Mouse (Mus musculus) heart, embryonic 11.5 days (tissue): ENCODE data around the gene Phospho1. TPM values are rescaled to one million over a fixed set of nuclear protein-coding genes. Genes with fewer than 3 reads are reported as not detected.

ENCODE experiments used
- ATAC-seq: fragments of 200-750 bp; cut with Nextera tagmentation; replicated peaks from 2 replicates; pipeline ENCODE4 v1.8.0; 2017; ENCODE audit warnings: moderate library complexity; ENCODE audit not compliant: insufficient number of reproducible peaks, low FRiP score, low TSS enrichment
- H3K27ac ChIP-seq: fragments of 300-500 bp; sonication (generic); 2 replicates; pipeline ENCODE4 v1.5.1; 2014; ENCODE audit warnings: mild to moderate bottlenecking, low read depth, low read length
- H3K27me3 ChIP-seq: fragments of 300-500 bp; sonication (generic); 2 replicates; pipeline ENCODE4 v1.6.1; 2014; ENCODE audit warnings: mild to moderate bottlenecking, low read length, mixed read lengths; ENCODE audit not compliant: control insufficient read depth, insufficient read depth
- H3K36me3 ChIP-seq: fragments of 300-500 bp; sonication (generic); 2 replicates; pipeline ENCODE4 v1.6.1; 2014; ENCODE audit warnings: mild to moderate bottlenecking, low read length, moderate library complexity, mixed read lengths; ENCODE audit not compliant: control insufficient read depth, insufficient read depth
- H3K4me1 ChIP-seq: fragments of 300-500 bp; sonication (generic); 2 replicates; pipeline ENCODE4 v1.6.1; 2014; ENCODE audit warnings: low read length; ENCODE audit not compliant: control insufficient read depth, insufficient read depth
- H3K4me2 ChIP-seq: fragments of 300-500 bp; sonication (generic); 2 replicates; pipeline ENCODE4 v1.6.1; 2014; ENCODE audit warnings: mild to moderate bottlenecking, moderate library complexity
- H3K4me3 ChIP-seq: fragments of 300-500 bp; sonication (generic); 2 replicates; pipeline ENCODE4 v1.5.1; 2014; ENCODE audit warnings: low read depth, low read length
- H3K9ac ChIP-seq: fragments of 300-500 bp; sonication (generic); 2 replicates; pipeline ENCODE4 v1.6.1; 2014; ENCODE audit warnings: mild to moderate bottlenecking, low read depth, low read length, moderate library complexity
- H3K9me3 ChIP-seq: fragments of 300-500 bp; sonication (generic); replicated peaks from 2 replicates; pipeline ENCODE4 v1.6.1; 2016; ENCODE audit warnings: low read length; ENCODE audit not compliant: control insufficient read depth
- WGBS: fragments of 180-500 bp; shearing (Covaris S2); extraction: QIAGEN DNeasy Blood & Tissue Kit; methylation state at CpG from one replicate; pipeline ENCODE4 v1.1.7; 2014; ENCODE audit not compliant: insufficient replicate concordance; 5-methylcytosine and 5-hydroxymethylcytosine counted together
- polyA plus RNA-seq: library from polyadenylated mRNA; unstranded; fragments of >200 nt; fragmentation: Nextera tagmentation; extraction: Ambion mirVana; gene quantifications from 2 replicates; pipeline ENCODE4 v1.2.1, GENCODE M21; 2014

Phospho1 gene
- polyA plus RNA-seq, 1 experiment from 2014 or later, result 1.1 TPM

DNA sequence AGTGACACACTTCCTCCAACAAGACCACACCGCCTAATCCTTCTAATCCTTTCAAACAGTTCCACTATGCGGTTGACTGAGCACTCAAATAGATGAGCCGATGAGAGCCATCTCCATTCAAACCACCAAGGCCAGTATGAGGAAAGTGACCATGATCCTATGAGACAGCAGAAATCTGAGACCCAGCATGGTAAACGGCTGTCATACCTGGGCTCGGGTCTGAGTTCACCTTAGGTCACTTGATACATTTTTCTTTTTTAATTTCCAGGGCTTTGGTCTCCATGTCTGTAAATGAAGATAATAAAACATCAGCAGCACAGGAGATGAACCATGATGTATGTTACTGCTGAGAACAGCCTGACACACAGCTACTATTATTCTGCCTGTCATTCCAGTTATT is 16.4 kb upstream of the Phospho1 start:
- peak overlapping the region; percentile 77 for H3K27ac ChIP-seq
- 90% methylated on average over 5 of the region's 5 CpGs for WGBS

DNA sequence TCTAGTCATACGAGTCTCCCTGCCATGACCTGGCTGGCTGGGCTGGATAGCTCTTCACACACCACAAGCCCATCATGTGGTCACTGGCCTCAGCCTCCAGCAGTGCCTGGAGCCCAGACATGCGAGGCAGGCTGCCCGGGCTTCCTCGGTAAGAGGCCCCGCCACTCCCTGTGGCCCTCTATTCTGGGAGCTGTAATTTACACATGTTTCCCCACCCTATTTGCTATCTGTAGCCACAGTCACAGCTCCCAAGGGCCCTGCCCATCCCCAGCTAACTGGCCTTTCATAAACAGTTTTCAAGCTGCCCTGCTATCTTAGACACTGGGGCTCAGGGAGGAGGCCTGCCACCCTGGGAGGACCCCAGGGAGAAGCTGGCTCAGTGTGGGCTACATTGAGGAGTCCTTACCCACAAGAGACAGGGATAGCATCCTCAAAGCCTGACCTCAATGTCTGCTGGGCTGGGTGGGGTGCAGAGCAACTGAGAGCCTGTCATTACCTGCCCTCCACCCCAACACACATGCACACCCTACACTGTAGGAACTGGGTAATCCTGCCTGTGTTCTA is 15.8 kb upstream of the Phospho1 start:
- Histone ChIP-seq H3K9ac (no peak overlapping the region), H3K27me3 (no peaks in the 10 kb centered on the region), H3K4me1 (peaks cover 4% of the 10 kb centered on the region; the same call in 1 of the 2 replicates), H3K9me3 (no peaks in the 10 kb centered on the region), H3K4me2 (0 out of 2 replicates have a peak overlapping the region, but pooled peaks have one; percentile 6), H3K27ac (peak overlapping the region; percentile 77), H3K4me3 (no peak overlapping the region), H3K36me3 (no peaks in the 10 kb centered on the region)
- 64% methylated on average over 5 of the region's 5 CpGs for WGBS
- peak; percentile 84 for ATAC-seq

More for the DNA sequence above, 16.4 kb upstream of the Phospho1 start:
- Histone ChIP-seq H3K4me2 (no peak overlapping the region), H3K4me3 (no peak overlapping the region), H3K36me3 (no peaks in the 10 kb centered on the region), H3K9ac (no peak overlapping the region), H3K27me3 (no peaks in the 10 kb centered on the region), H3K4me1 (peaks cover 4% of the 10 kb centered on the region; the same call in 1 of the 2 replicates), H3K9me3 (no peaks in the 10 kb centered on the region)
- no peak for ATAC-seq

DNA sequence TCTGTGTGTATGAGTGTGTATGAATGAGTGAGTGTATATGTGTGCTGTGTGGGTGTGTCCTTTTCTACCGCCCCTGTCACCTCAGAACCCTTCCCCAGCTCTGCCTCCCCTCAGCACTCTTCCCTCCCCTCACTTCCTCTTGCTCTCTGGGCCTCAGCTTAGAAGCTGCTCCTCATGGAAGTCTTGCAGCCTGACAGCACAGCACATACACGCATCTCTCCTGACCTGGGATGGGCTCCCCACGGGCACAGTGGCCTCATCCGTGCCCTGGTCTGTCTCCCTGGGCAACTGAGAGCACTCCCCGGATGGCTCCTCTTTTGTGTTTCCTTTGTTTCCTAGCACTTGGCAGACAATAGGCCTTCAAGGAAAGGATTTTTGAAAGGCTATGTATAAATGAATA is 14.7 kb upstream of the Phospho1 start:
- no peak for ATAC-seq
- no peak overlapping the region for H3K27ac ChIP-seq
- peaks cover 4% of the 10 kb centered on the region; the same call in 1 of the 2 replicates for H3K4me1 ChIP-seq
- H3K36me3 ChIP-seq, result no peaks in the 10 kb centered on the region
- H3K27me3 ChIP-seq, result no peaks in the 10 kb centered on the region
- no peak overlapping the region for H3K4me2 ChIP-seq
- H3K9me3 ChIP-seq, result no peaks in the 10 kb centered on the region
- no peak overlapping the region for H3K9ac ChIP-seq
- H3K4me3 ChIP-seq, result no peak overlapping the region
- WGBS, result 54% methylated on average over 5 of the region's 5 CpGs

DNA sequence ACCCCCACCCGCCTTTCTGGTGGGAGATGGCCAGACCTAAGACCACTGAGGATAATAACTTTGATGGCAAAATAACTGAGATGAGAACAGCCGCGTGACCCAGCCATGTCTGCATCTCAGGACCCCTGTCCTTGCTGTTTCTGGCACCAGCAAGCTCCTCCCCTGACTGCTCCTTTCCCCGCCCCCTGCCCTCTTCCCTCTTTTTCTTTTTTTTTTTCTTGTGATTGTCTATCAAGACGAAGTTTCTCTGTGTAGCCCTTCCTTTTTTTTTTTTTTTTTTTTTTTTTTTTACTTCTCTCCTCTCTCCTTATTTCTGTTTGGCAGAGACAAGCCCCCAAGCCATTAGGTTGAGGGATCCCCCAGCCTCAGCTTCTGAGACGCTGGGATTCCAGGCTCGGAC is 13.5 kb upstream of the Phospho1 start:
- H3K4me3 ChIP-seq, result no peak overlapping the region
- peaks cover under 1% of the 10 kb centered on the region; the same call in 1 of the 2 replicates for H3K4me1 ChIP-seq
- WGBS, result 52% methylated on average over 7 of the region's 7 CpGs
- H3K27ac ChIP-seq, result no peak overlapping the region
- H3K36me3 ChIP-seq, result no peaks in the 10 kb centered on the region
- H3K27me3 ChIP-seq, result no peaks in the 10 kb centered on the region
- no peaks in the 10 kb centered on the region for H3K9me3 ChIP-seq
- no peak overlapping the region for H3K4me2 ChIP-seq
- no peak overlapping the region for H3K9ac ChIP-seq
- ATAC-seq, result no peak

DNA sequence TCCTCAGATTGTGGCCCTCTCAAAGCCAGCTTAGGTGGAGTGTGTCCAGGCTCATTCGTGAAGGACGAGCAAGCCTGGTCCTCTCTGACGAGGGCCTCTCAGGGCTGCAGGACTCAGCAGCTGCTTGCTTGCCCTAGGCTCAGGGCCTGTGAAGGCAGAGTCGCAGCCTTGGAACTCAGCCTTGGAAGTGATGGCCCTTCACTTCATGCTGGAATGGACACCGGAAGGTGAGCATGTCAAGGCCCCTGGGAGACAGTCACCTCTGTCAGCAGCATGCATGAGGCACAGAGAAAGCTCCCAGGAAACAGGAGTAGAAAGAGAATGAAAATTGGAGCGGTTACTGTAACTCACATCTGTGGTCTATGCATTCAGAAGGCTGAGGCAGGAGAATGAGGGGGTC is 12.6 kb upstream of the Phospho1 start:
- Histone ChIP-seq H3K4me3 (no peak overlapping the region), H3K27me3 (no peaks in the 10 kb centered on the region), H3K4me2 (no peak overlapping the region), H3K27ac (no peak overlapping the region), H3K4me1 (no peaks in the 10 kb centered on the region), H3K9ac (no peak overlapping the region), H3K36me3 (no peaks in the 10 kb centered on the region), H3K9me3 (no peaks in the 10 kb centered on the region)
- ATAC-seq, result no peak
- 75% methylated on average over 6 of the region's 6 CpGs for WGBS

DNA sequence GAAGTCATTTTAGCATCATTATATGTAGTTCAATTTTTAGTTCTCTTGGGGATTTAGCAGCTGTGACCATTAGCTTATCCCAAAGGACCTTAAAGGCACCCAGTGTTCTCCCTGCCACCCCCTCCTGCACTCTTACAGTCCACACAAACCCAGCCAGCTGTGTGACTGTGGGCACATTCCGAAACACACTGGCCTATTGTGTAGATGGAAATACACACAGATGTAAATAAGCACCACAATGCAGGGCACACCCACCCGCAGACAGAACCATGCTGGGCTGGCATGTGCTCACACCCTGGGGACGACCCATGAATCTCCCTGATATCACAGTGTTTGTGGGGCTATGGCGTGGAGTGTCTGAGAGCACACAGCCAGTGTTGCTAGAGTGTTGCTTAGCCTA is 12.1 kb upstream of the Phospho1 start:
- no peak for ATAC-seq
- Histone ChIP-seq H3K4me1 (no peaks in the 10 kb centered on the region), H3K36me3 (no peaks in the 10 kb centered on the region), H3K9me3 (no peaks in the 10 kb centered on the region), H3K4me2 (no peak overlapping the region), H3K4me3 (no peak overlapping the region), H3K9ac (no peak overlapping the region), H3K27me3 (no peaks in the 10 kb centered on the region), H3K27ac (no peak overlapping the region)
- 76% methylated on average over 4 of the region's 4 CpGs for WGBS

DNA sequence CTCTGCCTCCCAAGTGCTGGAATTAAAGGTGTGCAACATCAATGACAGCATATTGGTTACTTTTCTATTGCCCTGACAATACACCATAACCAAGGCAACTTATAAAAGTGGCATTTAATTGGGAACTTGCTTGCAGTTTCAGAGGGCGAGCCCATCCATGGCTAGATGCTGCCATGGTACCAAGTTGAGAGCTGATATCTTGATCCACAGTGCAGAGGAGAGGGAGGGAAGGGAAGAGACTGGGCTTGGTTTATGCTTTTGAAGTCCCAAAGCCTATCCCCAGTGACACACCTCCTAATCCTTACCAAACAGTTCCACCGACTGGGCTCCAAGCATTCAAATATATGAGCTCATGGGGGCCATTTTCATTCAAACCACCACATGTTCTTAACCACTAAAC is 10.2 kb upstream of the Phospho1 start:
- ATAC-seq, result no peak
- WGBS, result 81% methylated on average over 2 of the region's 2 CpGs

DNA sequence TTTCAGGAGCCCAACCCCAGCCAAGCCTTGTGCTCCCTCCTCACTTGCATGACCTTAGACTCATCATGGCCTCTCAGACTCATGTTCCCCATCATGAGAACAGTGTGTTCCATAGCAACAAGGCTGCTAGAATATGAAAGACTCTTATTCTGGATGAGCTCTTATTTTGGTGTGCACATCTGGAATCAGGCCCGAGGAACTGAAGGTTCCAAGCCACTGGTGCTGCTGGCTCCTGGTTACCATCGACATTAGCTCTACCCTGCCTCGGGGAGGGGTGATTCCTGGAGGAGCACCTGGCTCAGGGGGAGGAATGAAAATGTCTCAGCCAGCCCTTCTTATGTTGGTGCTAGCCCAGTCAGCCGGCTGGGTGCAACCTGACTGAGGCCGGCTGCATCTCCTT is 9.4 kb upstream of the Phospho1 start:
- no peak for ATAC-seq
- Histone ChIP-seq H3K9ac (no peak overlapping the region), H3K27me3 (no peaks in the 10 kb centered on the region), H3K4me1 (no peaks in the 10 kb centered on the region), H3K36me3 (no peaks in the 10 kb centered on the region), H3K27ac (no peak overlapping the region), H3K4me3 (no peak overlapping the region), H3K4me2 (no peak overlapping the region), H3K9me3 (no peaks in the 10 kb centered on the region)
- WGBS, result 78% methylated on average over 5 of the region's 5 CpGs

More for the DNA sequence above, 10.2 kb upstream of the Phospho1 start:
- H3K4me3 ChIP-seq, result no peak overlapping the region
- H3K36me3 ChIP-seq, result no peaks in the 10 kb centered on the region
- no peaks in the 10 kb centered on the region for H3K4me1 ChIP-seq
- H3K4me2 ChIP-seq, result no peak overlapping the region
- H3K9ac ChIP-seq, result no peak overlapping the region
- no peaks in the 10 kb centered on the region for H3K27me3 ChIP-seq
- H3K27ac ChIP-seq, result no peak overlapping the region
- no peaks in the 10 kb centered on the region for H3K9me3 ChIP-seq

DNA sequence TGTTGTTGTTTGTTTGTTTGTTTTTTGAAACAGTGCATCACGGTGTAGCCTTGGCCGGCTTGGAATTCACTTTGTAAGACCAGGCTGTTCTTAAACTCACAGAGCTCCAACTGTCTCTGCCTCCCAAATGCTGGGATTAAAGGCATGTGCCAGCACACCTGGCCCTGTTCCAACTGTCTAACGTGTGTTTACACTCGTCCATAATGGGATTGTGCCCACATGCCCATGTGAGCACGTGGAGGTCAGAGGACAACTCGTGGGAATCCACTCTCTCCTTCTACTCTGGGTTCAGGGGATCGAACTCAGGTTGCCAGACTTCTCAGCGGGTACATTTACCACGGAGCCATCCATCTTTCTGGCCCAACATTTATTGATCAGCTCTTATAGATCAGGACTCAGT is 8.9 kb upstream of the Phospho1 start:
- no peak overlapping the region for H3K27ac ChIP-seq
- no peaks in the 10 kb centered on the region for H3K27me3 ChIP-seq
- no peaks in the 10 kb centered on the region for H3K4me1 ChIP-seq
- H3K9me3 ChIP-seq, result no peaks in the 10 kb centered on the region
- no peaks in the 10 kb centered on the region for H3K36me3 ChIP-seq
- H3K4me2 ChIP-seq, result no peak overlapping the region
- ATAC-seq, result no peak
- no peak overlapping the region for H3K4me3 ChIP-seq
- H3K9ac ChIP-seq, result no peak overlapping the region
- WGBS, result 73% methylated on average over 9 of the region's 9 CpGs
